Mouse (Mus musculus): ENCODE measurements around the gene Large1. TPM values are rescaled to one million over a fixed set of nuclear protein-coding genes. Genes with fewer than 3 reads are reported as not detected.
A peak's percentile ranks its signal among the peaks of the same experiment; 100 is the strongest.
"Not testable (repeated sequence)": the region's sequence is repeated elsewhere in the genome, so short reads cannot be mapped to it uniquely, and the experiment has no call there.

The Large1 gene
- polyA plus RNA-seq, 1 experiment from 2014 or later = 2.1 TPM

GRCm38 (mm10) chr8:73328056-73328455, 25.3 kb downstream of the Large1 start:
- Histone ChIP-seq H3K4me2 (no peak overlapping the region), H3K9me3 (replicated peaks) (no peaks in the 10 kb centered on the region), H3K27ac (no peak overlapping the region), H3K4me1 (no peaks in the 10 kb centered on the region), H3K27me3 (replicated peaks) (no peaks in the 10 kb centered on the region), H3K36me3 (no peaks in the 10 kb centered on the region), H3K9ac (no peak overlapping the region), H3K4me3 (no peak overlapping the region)
- 62% methylated on average over 3 of the region's 3 CpGs for WGBS (ENCODE audit: insufficient replicate concordance)
- no peak for ATAC-seq

- no peak overlapping the region for H3K27ac ChIP-seq
- H3K36me3 ChIP-seq = no peaks in the 10 kb centered on the region
- H3K9ac ChIP-seq = no peak overlapping the region
- WGBS (ENCODE audit: insufficient replicate concordance) = 61% methylated on average over 4 of the region's 4 CpGs
- H3K9me3 ChIP-seq (replicated peaks) = no peaks in the 10 kb centered on the region
- H3K4me1 ChIP-seq = no peaks in the 10 kb centered on the region
- ATAC-seq = no peak
- H3K4me3 ChIP-seq = no peak overlapping the region
- no peaks in the 10 kb centered on the region for H3K27me3 ChIP-seq (replicated peaks)
- no peak overlapping the region for H3K4me2 ChIP-seq
These were observed 28.7 kb downstream of the Large1 start for GRCm38 (mm10) chr8:73324667-73325066.

GRCm38 (mm10) chr8:73323591-73323990, 29.7 kb downstream of the Large1 start:
- Histone ChIP-seq H3K4me2 (no peak overlapping the region), H3K27me3 (replicated peaks) (no peaks in the 10 kb centered on the region), H3K9ac (no peak overlapping the region), H3K4me3 (no peak overlapping the region), H3K9me3 (replicated peaks) (no peaks in the 10 kb centered on the region), H3K4me1 (no peaks in the 10 kb centered on the region), H3K36me3 (no peaks in the 10 kb centered on the region), H3K27ac (no peak overlapping the region)
- ATAC-seq = no peak
- 67% methylated on average over 1 of the region's 1 CpGs for WGBS (ENCODE audit: insufficient replicate concordance)

GRCm38 (mm10) chr8:73319500-73319899, 33.8 kb downstream of the Large1 start:
- H3K27me3 ChIP-seq (replicated peaks); H3K4me2 ChIP-seq; H3K9ac ChIP-seq; H3K4me3 ChIP-seq; H3K27ac ChIP-seq; H3K36me3 ChIP-seq; H3K9me3 ChIP-seq (replicated peaks); H3K4me1 ChIP-seq: not testable (repeated sequence)
- ATAC-seq = peak; percentile 86
- 89% methylated on average over 1 of the region's 3 CpGs for WGBS (ENCODE audit: insufficient replicate concordance)

- Histone ChIP-seq H3K4me3 (no peak overlapping the region), H3K36me3 (no peaks in the 10 kb centered on the region), H3K27ac (no peak overlapping the region), H3K4me2 (no peak overlapping the region), H3K4me1 (0 out of 2 replicates have a peak, but pooled peaks cover 3% of the 10 kb centered on the region), H3K27me3 (replicated peaks) (no peaks in the 10 kb centered on the region), H3K9me3 (replicated peaks) (no peaks in the 10 kb centered on the region), H3K9ac (no peak overlapping the region)
- no peak for ATAC-seq
- 48% methylated on average over 2 of the region's 2 CpGs for WGBS (ENCODE audit: insufficient replicate concordance)
These were observed 39.4 kb downstream of the Large1 start for GRCm38 (mm10) chr8:73313911-73314310.

- Histone ChIP-seq H3K9me3 (replicated peaks) (no peaks in the 10 kb centered on the region), H3K27me3 (replicated peaks) (no peaks in the 10 kb centered on the region), H3K36me3 (no peaks in the 10 kb centered on the region), H3K27ac (no peak overlapping the region), H3K4me3 (no peak overlapping the region), H3K9ac (no peak overlapping the region), H3K4me1 (0 out of 2 replicates have a peak, but pooled peaks cover 3% of the 10 kb centered on the region), H3K4me2 (no peak overlapping the region)
- WGBS (ENCODE audit: insufficient replicate concordance) = 61% methylated on average over 8 of the region's 8 CpGs
- no peak for ATAC-seq
These were observed 40.4 kb downstream of the Large1 start for GRCm38 (mm10) chr8:73312714-73313607.

- H3K9me3 ChIP-seq (replicated peaks) = no peaks in the 10 kb centered on the region
- no peak overlapping the region for H3K9ac ChIP-seq
- no peaks in the 10 kb centered on the region for H3K27me3 ChIP-seq (replicated peaks)
- no peaks in the 10 kb centered on the region for H3K36me3 ChIP-seq
- no peak for ATAC-seq
- H3K4me2 ChIP-seq = no peak overlapping the region
- no peak overlapping the region for H3K4me3 ChIP-seq
- 61% methylated on average over 1 of the region's 1 CpGs for WGBS (ENCODE audit: insufficient replicate concordance)
- H3K4me1 ChIP-seq = 0 out of 2 replicates have a peak, but pooled peaks cover 3% of the 10 kb centered on the region
- H3K27ac ChIP-seq = no peak overlapping the region
These were observed 42.9 kb downstream of the Large1 start for GRCm38 (mm10) chr8:73310471-73310870.

GRCm38 (mm10) chr8:73310036-73310435, 43.3 kb downstream of the Large1 start:
- ATAC-seq = no peak
- Histone ChIP-seq H3K4me2 (no peak overlapping the region), H3K36me3 (no peaks in the 10 kb centered on the region), H3K27ac (no peak overlapping the region), H3K4me3 (no peak overlapping the region), H3K27me3 (replicated peaks) (no peaks in the 10 kb centered on the region), H3K9ac (no peak overlapping the region), H3K4me1 (0 out of 2 replicates have a peak, but pooled peaks cover 3% of the 10 kb centered on the region), H3K9me3 (replicated peaks) (no peaks in the 10 kb centered on the region)

GRCm38 (mm10) chr8:73303907-73304306, 49.4 kb downstream of the Large1 start:
- Histone ChIP-seq H3K27me3 (replicated peaks) (no peaks in the 10 kb centered on the region), H3K4me2 (no peak overlapping the region), H3K36me3 (no peaks in the 10 kb centered on the region), H3K4me3 (no peak overlapping the region), H3K4me1 (no peaks in the 10 kb centered on the region), H3K9me3 (replicated peaks) (no peaks in the 10 kb centered on the region), H3K9ac (no peak overlapping the region), H3K27ac (no peak overlapping the region)
- ATAC-seq = no peak
- WGBS (ENCODE audit: insufficient replicate concordance) = 64% methylated on average over 4 of the region's 4 CpGs

GRCm38 (mm10) chr8:73302947-73303346, 50.4 kb downstream of the Large1 start:
- WGBS (ENCODE audit: insufficient replicate concordance) = 61% methylated on average over 3 of the region's 3 CpGs
- no peak overlapping the region for H3K4me2 ChIP-seq

GRCm38 (mm10) chr8:73295531-73295930, 57.8 kb downstream of the Large1 start:
- H3K4me2 ChIP-seq = no peak overlapping the region
- no peak overlapping the region for H3K27ac ChIP-seq
- no peaks in the 10 kb centered on the region for H3K9me3 ChIP-seq (replicated peaks)
- no peak overlapping the region for H3K9ac ChIP-seq
- H3K27me3 ChIP-seq (replicated peaks) = no peaks in the 10 kb centered on the region
- no peak overlapping the region for H3K4me3 ChIP-seq
- no peaks in the 10 kb centered on the region for H3K4me1 ChIP-seq
- no peak for ATAC-seq
- H3K36me3 ChIP-seq = no peaks in the 10 kb centered on the region

More at GRCm38 (mm10) chr8:73302947-73303346, 50.4 kb downstream of the Large1 start:
- Histone ChIP-seq H3K27ac (no peak overlapping the region), H3K4me3 (no peak overlapping the region), H3K9me3 (replicated peaks) (no peaks in the 10 kb centered on the region), H3K4me1 (no peaks in the 10 kb centered on the region), H3K36me3 (no peaks in the 10 kb centered on the region), H3K27me3 (replicated peaks) (no peaks in the 10 kb centered on the region), H3K9ac (no peak overlapping the region)
- ATAC-seq = no peak

GRCm38 (mm10) chr8:73293655-73294054, 59.7 kb downstream of the Large1 start:
- no peaks in the 10 kb centered on the region for H3K4me1 ChIP-seq
- no peak for ATAC-seq
- WGBS (ENCODE audit: insufficient replicate concordance) = 21% methylated on average over 2 of the region's 2 CpGs
- no peaks in the 10 kb centered on the region for H3K36me3 ChIP-seq
- no peak overlapping the region for H3K4me3 ChIP-seq
- H3K27me3 ChIP-seq (replicated peaks) = no peaks in the 10 kb centered on the region
- H3K9ac ChIP-seq = no peak overlapping the region
- no peak overlapping the region for H3K4me2 ChIP-seq
- no peak overlapping the region for H3K27ac ChIP-seq
- H3K9me3 ChIP-seq (replicated peaks) = no peaks in the 10 kb centered on the region

- H3K9ac ChIP-seq = no peak overlapping the region
- H3K36me3 ChIP-seq = no peaks in the 10 kb centered on the region
- H3K9me3 ChIP-seq (replicated peaks) = no peaks in the 10 kb centered on the region
- H3K27me3 ChIP-seq (replicated peaks) = no peaks in the 10 kb centered on the region
- no peak overlapping the region for H3K4me3 ChIP-seq
- no peak for ATAC-seq
- WGBS (ENCODE audit: insufficient replicate concordance) = 69% methylated on average over 2 of the region's 2 CpGs
- no peaks in the 10 kb centered on the region for H3K4me1 ChIP-seq
- no peak overlapping the region for H3K4me2 ChIP-seq
- no peak overlapping the region for H3K27ac ChIP-seq
These were observed 61.7 kb downstream of the Large1 start for GRCm38 (mm10) chr8:73291630-73292029.
